Mouse (Mus musculus): Measurements from ENCODE around the gene Sec22c. TPM values are rescaled to one million over a fixed set of nuclear protein-coding genes. Genes with fewer than 3 reads are reported as not detected.

The Sec22c gene
- polyA plus RNA-seq, 1 experiment from 2014 or later, result 20.5 TPM

- peaks cover 11% of the 10 kb centered on the region; the same call in 1 of the 2 replicates for H3K27me3 ChIP-seq (replicated peaks; ENCODE audit: control insufficient read depth, insufficient read depth, low read length)
- ATAC-seq, result no peak
- H3K4me3 ChIP-seq (ENCODE audit: low read depth, low read length), result no peak overlapping the region
- DNase-seq (ENCODE audit: low spot score), result no peak
- H3K27ac ChIP-seq (ENCODE audit: low read depth, low read length), result no peak overlapping the region
- no peak overlapping the region for H3K9ac ChIP-seq (ENCODE audit: low read length)
- H3K36me3 ChIP-seq (ENCODE audit: control insufficient read depth, insufficient read depth, low read length), result no peaks in the 10 kb centered on the region
- H3K4me1 ChIP-seq (ENCODE audit: control insufficient read depth, insufficient read depth, low read length), result peaks cover 4% of the 10 kb centered on the region
- H3K4me2 ChIP-seq (ENCODE audit: low read length), result no peak overlapping the region
- H3K9me3 ChIP-seq (replicated peaks; ENCODE audit: control insufficient read depth, low read length), result no peaks in the 10 kb centered on the region
- WGBS, result 84% methylated on average over 7 of the region's 7 CpGs
Observed at GRCm38 (mm10) chr9:121647026-121647425, 58.3 kb downstream of the Sec22c start.

- ATAC-seq, result no peak
- Histone ChIP-seq H3K27ac (ENCODE audit: low read depth, low read length) (no peak overlapping the region), H3K9me3 (replicated peaks; ENCODE audit: control insufficient read depth, low read length) (no peaks in the 10 kb centered on the region), H3K4me2 (ENCODE audit: low read length) (no peak overlapping the region), H3K4me1 (ENCODE audit: control insufficient read depth, insufficient read depth, low read length) (peaks cover 7% of the 10 kb centered on the region), H3K27me3 (replicated peaks; ENCODE audit: control insufficient read depth, insufficient read depth, low read length) (peaks cover 21% of the 10 kb centered on the region), H3K9ac (ENCODE audit: low read length) (no peak overlapping the region), H3K36me3 (ENCODE audit: control insufficient read depth, insufficient read depth, low read length) (no peaks in the 10 kb centered on the region), H3K4me3 (ENCODE audit: low read depth, low read length) (no peak overlapping the region)
- no peak for DNase-seq (ENCODE audit: low spot score)
- WGBS, result 77% methylated on average over 3 of the region's 3 CpGs
Observed at GRCm38 (mm10) chr9:121644855-121645254, 60.4 kb downstream of the Sec22c start.

- under 1% methylated on average over 73 of the region's 79 CpGs for WGBS
- H3K4me1 ChIP-seq (ENCODE audit: control insufficient read depth, insufficient read depth, low read length), result peaks cover 7% of the 10 kb centered on the region
- ATAC-seq (peak; percentile 92), DNase-seq (ENCODE audit: low spot score) (peak; percentile 80)
- peak within 1 kb of the TSS; percentile 49 for H3K4me3 ChIP-seq (ENCODE audit: low read depth, low read length)
- H3K27ac ChIP-seq (ENCODE audit: low read depth, low read length), result no peak within 1 kb of the TSS
- no peaks in the 10 kb centered on the region for H3K9me3 ChIP-seq (replicated peaks; ENCODE audit: control insufficient read depth, low read length)
- H3K36me3 ChIP-seq (ENCODE audit: control insufficient read depth, insufficient read depth, low read length), result no peaks in the 10 kb centered on the region
- peak within 1 kb of the TSS; percentile 63 for H3K9ac ChIP-seq (ENCODE audit: low read length)
- peak within 1 kb of the TSS; percentile 93 for H3K4me2 ChIP-seq (ENCODE audit: low read length)
- H3K27me3 ChIP-seq (replicated peaks; ENCODE audit: control insufficient read depth, insufficient read depth, low read length), result peaks cover 21% of the 10 kb centered on the region
Observed at GRCm38 (mm10) chr9:121642401-121643181, 62.7 kb downstream of the Sec22c start, which contains the start of gene Vipr1. Vipr1 (plus strand) TSS chr9:121642716.

GRCm38 (mm10) chr9:121642001-121642400, 63.3 kb downstream of the Sec22c start, which contains the start of gene Lyzl4:
Lyzl4 (minus strand) TSS chr9:121642096.
- Histone ChIP-seq H3K9me3 (replicated peaks; ENCODE audit: control insufficient read depth, low read length) (no peaks in the 10 kb centered on the region), H3K9ac (ENCODE audit: low read length) (peak within 1 kb of the TSS; percentile 63), H3K36me3 (ENCODE audit: control insufficient read depth, insufficient read depth, low read length) (no peaks in the 10 kb centered on the region), H3K27me3 (replicated peaks; ENCODE audit: control insufficient read depth, insufficient read depth, low read length) (peaks cover 21% of the 10 kb centered on the region), H3K4me3 (ENCODE audit: low read depth, low read length) (peak within 1 kb of the TSS; percentile 49), H3K4me2 (ENCODE audit: low read length) (peak within 1 kb of the TSS; percentile 93), H3K4me1 (ENCODE audit: control insufficient read depth, insufficient read depth, low read length) (peaks cover 7% of the 10 kb centered on the region), H3K27ac (ENCODE audit: low read depth, low read length) (no peak within 1 kb of the TSS)
- 1% methylated on average over 26 of the region's 26 CpGs for WGBS
- DNase-seq (ENCODE audit: low spot score), result peak; percentile 71
- peak; percentile 68 for ATAC-seq

GRCm38 (mm10) chr9:121641235-121641915, 63.9 kb downstream of the Sec22c start:
- ATAC-seq (peak; percentile 19; the same call in 1 of the 2 replicates), DNase-seq (ENCODE audit: low spot score) (peak; percentile 39)
- peak overlapping the region; percentile 63; the same call in 1 of the 2 replicates for H3K9ac ChIP-seq (ENCODE audit: low read length)
- 10% methylated on average over 27 of the region's 27 CpGs for WGBS
- no peak overlapping the region for H3K27ac ChIP-seq (ENCODE audit: low read depth, low read length)
- peak overlapping the region; percentile 49 for H3K4me3 ChIP-seq (ENCODE audit: low read depth, low read length)
- H3K36me3 ChIP-seq (ENCODE audit: control insufficient read depth, insufficient read depth, low read length), result no peaks in the 10 kb centered on the region
- H3K9me3 ChIP-seq (replicated peaks; ENCODE audit: control insufficient read depth, low read length), result no peaks in the 10 kb centered on the region
- peak overlapping the region; percentile 93 for H3K4me2 ChIP-seq (ENCODE audit: low read length)
- H3K27me3 ChIP-seq (replicated peaks; ENCODE audit: control insufficient read depth, insufficient read depth, low read length), result peaks cover 21% of the 10 kb centered on the region
- H3K4me1 ChIP-seq (ENCODE audit: control insufficient read depth, insufficient read depth, low read length), result peaks cover 7% of the 10 kb centered on the region

GRCm38 (mm10) chr9:121639790-121640189, 65.5 kb downstream of the Sec22c start:
- H3K36me3 ChIP-seq (ENCODE audit: control insufficient read depth, insufficient read depth, low read length), result no peaks in the 10 kb centered on the region
- peaks cover 7% of the 10 kb centered on the region for H3K4me1 ChIP-seq (ENCODE audit: control insufficient read depth, insufficient read depth, low read length)
- H3K9me3 ChIP-seq (replicated peaks; ENCODE audit: control insufficient read depth, low read length), result no peaks in the 10 kb centered on the region
- no peak overlapping the region for H3K4me2 ChIP-seq (ENCODE audit: low read length)
- DNase-seq (ENCODE audit: low spot score) (no peak), ATAC-seq (no peak)
- WGBS, result 52% methylated on average over 15 of the region's 16 CpGs
- H3K27ac ChIP-seq (ENCODE audit: low read depth, low read length), result no peak overlapping the region
- no peak overlapping the region for H3K4me3 ChIP-seq (ENCODE audit: low read depth, low read length)
- H3K27me3 ChIP-seq (replicated peaks; ENCODE audit: control insufficient read depth, insufficient read depth, low read length), result peaks cover 21% of the 10 kb centered on the region
- no peak overlapping the region for H3K9ac ChIP-seq (ENCODE audit: low read length)

- Histone ChIP-seq H3K9me3 (replicated peaks; ENCODE audit: control insufficient read depth, low read length) (no peaks in the 10 kb centered on the region), H3K27ac (ENCODE audit: low read depth, low read length) (no peak overlapping the region), H3K4me1 (ENCODE audit: control insufficient read depth, insufficient read depth, low read length) (no peaks in the 10 kb centered on the region), H3K4me2 (ENCODE audit: low read length) (no peak overlapping the region), H3K36me3 (ENCODE audit: control insufficient read depth, insufficient read depth, low read length) (no peaks in the 10 kb centered on the region), H3K9ac (ENCODE audit: low read length) (no peak overlapping the region), H3K4me3 (ENCODE audit: low read depth, low read length) (no peak overlapping the region), H3K27me3 (replicated peaks; ENCODE audit: control insufficient read depth, insufficient read depth, low read length) (peaks cover 3% of the 10 kb centered on the region)
- 64% methylated on average over 7 of the region's 7 CpGs for WGBS
- ATAC-seq (no peak), DNase-seq (ENCODE audit: low spot score) (no peak)
Observed at GRCm38 (mm10) chr9:121635835-121636576, 69.3 kb downstream of the Sec22c start.

- Histone ChIP-seq H3K9ac (ENCODE audit: low read length) (no peak overlapping the region), H3K9me3 (replicated peaks; ENCODE audit: control insufficient read depth, low read length) (no peaks in the 10 kb centered on the region), H3K4me3 (ENCODE audit: low read depth, low read length) (no peak overlapping the region), H3K36me3 (ENCODE audit: control insufficient read depth, insufficient read depth, low read length) (no peaks in the 10 kb centered on the region), H3K27ac (ENCODE audit: low read depth, low read length) (no peak overlapping the region), H3K27me3 (replicated peaks; ENCODE audit: control insufficient read depth, insufficient read depth, low read length) (no peaks in the 10 kb centered on the region), H3K4me1 (ENCODE audit: control insufficient read depth, insufficient read depth, low read length) (no peaks in the 10 kb centered on the region), H3K4me2 (ENCODE audit: low read length) (no peak overlapping the region)
- no peak for ATAC-seq
- DNase-seq (ENCODE audit: low spot score), result no peak
- whole genome bisulfite sequencing, result 78% methylated on average over 6 of the region's 6 CpGs
Observed at GRCm38 (mm10) chr9:121633306-121633705, 72.0 kb downstream of the Sec22c start.
